Mouse (Mus musculus): ENCODE measurements at regions not wholly inside any gene's neighbourhood (a gene's known extent, or its start where the extent isn't known, plus 50 kb on each side); places are given as distances from the start of the nearest gene placed in this dataset.

DNA sequence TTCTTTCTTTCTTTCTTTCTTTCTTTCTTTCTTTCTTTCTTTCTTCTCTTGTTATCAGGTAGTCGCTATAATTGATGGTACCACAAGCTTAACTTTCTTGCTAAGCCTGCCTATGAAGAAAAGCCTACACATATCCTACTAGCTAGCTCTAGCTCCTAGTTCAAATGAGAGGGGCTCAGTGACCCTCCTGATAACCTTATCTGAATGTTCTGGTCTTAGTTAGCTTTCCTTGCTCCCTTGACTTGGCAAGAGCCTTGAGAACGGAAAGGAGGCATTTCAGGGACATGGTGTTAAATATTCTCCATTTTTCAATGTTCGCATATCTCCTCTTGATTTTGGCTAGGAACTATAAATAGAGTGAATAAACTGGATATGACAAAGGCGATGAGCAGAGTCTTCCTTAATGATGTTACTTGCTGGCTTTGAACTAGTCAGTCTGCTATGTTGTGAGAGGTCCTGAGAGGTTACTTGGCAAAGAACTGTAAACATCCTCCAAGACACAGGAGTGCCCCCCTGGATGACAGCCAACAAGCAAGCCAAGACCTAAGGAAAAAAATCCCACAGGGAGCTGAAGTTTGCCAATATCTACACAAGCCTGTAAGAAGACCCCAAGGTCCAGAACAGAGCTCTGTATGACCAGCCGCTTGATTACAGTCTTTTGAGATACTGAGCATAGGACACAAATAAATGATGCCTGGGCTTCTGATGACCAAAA is 240.2 kb downstream of the Pros1 start:
- Histone ChIP-seq H3K27ac (ENCODE audit: insufficient read depth, low read length) (no peak overlapping the region), H3K4me3 (ENCODE audit: insufficient read depth, low read length) (no peak overlapping the region), H3K4me1 (ENCODE audit: control insufficient read depth, insufficient read depth, low read length) (no peaks in the 10 kb centered on the region)
- TF ChIP-seq POLR2A (IDR thresholded peaks at IDR 0.05; ENCODE audit: low read depth, low read length) (no peak), CTCF (IDR thresholded peaks at IDR 0.05; ENCODE audit: borderline replicate concordance, insufficient read depth, low read length) (no peak)

DNA sequence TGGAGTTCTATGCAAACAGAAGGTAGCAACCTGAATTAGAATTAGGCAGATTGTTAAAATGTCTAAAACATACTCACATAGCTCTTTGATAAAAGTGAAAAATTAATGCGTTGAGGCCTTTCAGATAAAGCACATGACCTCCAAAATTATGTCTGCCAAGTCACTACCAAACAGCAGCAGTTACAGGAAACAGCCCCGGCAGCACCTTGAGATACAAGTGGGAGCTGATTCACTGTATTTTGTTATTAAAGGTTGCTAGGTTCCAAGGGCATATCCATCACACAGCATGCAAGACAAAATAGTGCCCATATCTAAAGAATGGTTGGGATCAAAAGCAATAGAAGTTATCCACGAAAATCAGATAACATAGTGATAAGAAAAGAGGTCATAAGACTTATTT is 248.3 kb downstream of the Pros1 start:
- TF ChIP-seq POLR2A (IDR thresholded peaks at IDR 0.05; ENCODE audit: low read depth, low read length) = no peak
- no peak for TF ChIP-seq CTCF (IDR thresholded peaks at IDR 0.05; ENCODE audit: borderline replicate concordance, insufficient read depth, low read length)
- H3K4me3 ChIP-seq (ENCODE audit: insufficient read depth, low read length) = no peak overlapping the region

DNA sequence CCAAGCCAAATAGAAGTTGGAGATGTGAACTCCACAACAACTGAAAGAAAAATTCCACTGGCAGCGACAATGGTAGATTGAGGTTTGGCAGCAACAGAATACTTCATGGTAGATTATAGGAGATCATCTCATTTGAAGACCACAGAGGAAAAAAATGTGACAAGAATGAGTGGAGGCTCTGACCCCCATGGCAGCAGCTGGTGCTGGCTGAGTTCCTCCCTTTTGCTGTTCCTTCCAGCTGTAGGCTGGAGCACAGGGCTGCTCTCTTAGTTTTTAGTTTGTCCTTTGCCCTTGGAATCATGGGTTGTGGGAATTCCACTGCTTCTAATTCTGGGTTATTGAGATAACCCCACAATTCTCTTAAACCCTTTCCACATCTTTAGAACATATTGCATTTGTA is 248.8 kb downstream of the Pros1 start:
- no peak overlapping the region for H3K4me3 ChIP-seq (ENCODE audit: insufficient read depth, low read length)
- TF ChIP-seq CTCF (IDR thresholded peaks at IDR 0.05; ENCODE audit: borderline replicate concordance, insufficient read depth, low read length) (no peak), POLR2A (IDR thresholded peaks at IDR 0.05; ENCODE audit: low read depth, low read length) (no peak)
- no peaks in the 10 kb centered on the region for H3K4me1 ChIP-seq (ENCODE audit: control insufficient read depth, insufficient read depth, low read length)
- no peak overlapping the region for H3K27ac ChIP-seq (ENCODE audit: insufficient read depth, low read length)

More for the DNA sequence above, 248.3 kb downstream of the Pros1 start:
- no peak overlapping the region for H3K27ac ChIP-seq (ENCODE audit: insufficient read depth, low read length)
- no peaks in the 10 kb centered on the region for H3K4me1 ChIP-seq (ENCODE audit: control insufficient read depth, insufficient read depth, low read length)

DNA sequence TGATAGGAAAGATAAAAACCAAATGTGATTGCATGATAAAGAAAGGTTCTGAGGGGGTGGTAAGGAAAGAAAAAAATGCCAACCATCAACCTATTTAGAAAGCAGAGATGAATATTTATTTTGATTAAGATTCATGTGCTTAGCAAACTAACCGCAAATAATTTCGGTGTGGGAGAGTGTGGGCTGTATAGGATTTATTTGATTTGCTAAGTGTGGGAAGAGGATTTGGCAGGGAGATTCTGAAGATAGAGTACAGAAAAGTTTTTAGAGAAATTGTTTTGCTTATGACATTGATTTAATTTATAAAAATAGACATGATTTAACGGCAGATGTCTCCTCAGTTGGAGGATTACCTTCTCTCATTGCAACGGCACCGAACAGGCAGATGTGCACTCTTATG is 250.3 kb downstream of the Pros1 start:
- Histone ChIP-seq H3K27ac (ENCODE audit: insufficient read depth, low read length) (peak overlapping the region; percentile 24; the same call in 1 of the 2 replicates), H3K4me1 (ENCODE audit: control insufficient read depth, insufficient read depth, low read length) (no peaks in the 10 kb centered on the region), H3K4me3 (ENCODE audit: insufficient read depth, low read length) (no peak overlapping the region)
- no peak for TF ChIP-seq CTCF (IDR thresholded peaks at IDR 0.05; ENCODE audit: borderline replicate concordance, insufficient read depth, low read length)
- TF ChIP-seq POLR2A (IDR thresholded peaks at IDR 0.05; ENCODE audit: low read depth, low read length) = no peak

DNA sequence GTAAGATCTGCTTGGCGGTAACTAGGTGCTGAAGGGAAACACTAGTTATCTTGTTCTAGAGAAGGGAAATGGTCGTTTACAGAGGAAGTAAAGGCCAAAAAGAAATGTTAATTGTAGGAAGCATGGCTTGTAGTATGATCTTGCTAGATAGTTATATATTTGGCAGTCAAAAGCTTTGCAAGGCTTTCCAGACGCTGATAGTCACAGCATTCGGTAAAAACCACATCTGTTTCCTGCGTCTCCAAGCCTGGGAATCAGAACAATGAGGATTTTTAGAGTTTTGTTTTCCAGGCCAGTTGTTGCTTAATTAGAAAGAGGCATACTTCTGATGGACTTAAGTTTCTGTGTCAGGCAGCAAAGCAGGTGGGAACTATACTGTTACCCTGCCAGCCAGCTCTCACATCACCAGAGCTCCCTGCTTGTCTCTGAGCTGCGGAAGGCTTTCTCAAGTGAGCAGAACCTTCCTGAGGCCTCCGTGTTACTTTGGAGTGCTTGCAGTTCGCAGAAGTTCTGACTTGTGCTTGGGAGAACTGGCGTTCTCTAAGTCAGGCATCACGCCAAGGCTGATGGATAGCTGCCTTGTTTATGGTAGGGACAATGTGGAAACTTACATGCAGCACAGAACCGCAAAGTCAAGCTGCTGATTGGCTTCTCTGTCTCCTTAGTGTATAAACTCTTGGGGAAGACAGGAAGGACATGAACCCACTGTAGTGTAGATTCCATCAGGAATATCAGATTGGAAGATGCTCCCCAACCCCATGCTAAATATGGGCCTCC is 251.0 kb downstream of the Pros1 start:
- no peaks in the 10 kb centered on the region for H3K4me1 ChIP-seq (ENCODE audit: control insufficient read depth, insufficient read depth, low read length)
- H3K4me3 ChIP-seq (ENCODE audit: insufficient read depth, low read length) = no peak overlapping the region
- peak overlapping the region; percentile 24; the same call in 1 of the 2 replicates for H3K27ac ChIP-seq (ENCODE audit: insufficient read depth, low read length)
- TF ChIP-seq CTCF (IDR thresholded peaks at IDR 0.05; ENCODE audit: borderline replicate concordance, insufficient read depth, low read length) (no peak), POLR2A (IDR thresholded peaks at IDR 0.05; ENCODE audit: low read depth, low read length) (no peak)

DNA sequence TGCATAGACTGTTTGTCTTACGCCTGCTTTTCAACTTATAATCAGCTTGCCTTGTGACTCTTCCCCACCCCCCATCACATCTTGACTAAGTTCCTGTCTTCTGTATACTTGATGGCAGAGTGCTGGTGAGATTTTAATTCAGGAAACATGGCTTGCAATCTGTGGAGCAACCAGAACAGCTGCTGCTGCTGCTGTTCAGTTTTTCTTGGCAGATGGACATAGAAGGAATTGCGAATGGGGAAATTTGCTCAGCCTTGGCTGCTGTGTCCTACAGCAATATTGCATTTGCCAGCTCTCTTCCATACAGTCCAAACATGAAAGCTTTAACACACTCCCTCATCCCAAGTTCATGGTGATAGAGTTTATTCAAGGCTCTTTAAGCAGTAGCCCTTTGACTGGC is 262.3 kb downstream of the Pros1 start:
- no peak overlapping the region for H3K4me3 ChIP-seq (ENCODE audit: insufficient read depth, low read length)
- H3K27ac ChIP-seq (ENCODE audit: insufficient read depth, low read length) = no peak overlapping the region
- H3K4me1 ChIP-seq (ENCODE audit: control insufficient read depth, insufficient read depth, low read length) = no peaks in the 10 kb centered on the region
- TF ChIP-seq POLR2A (IDR thresholded peaks at IDR 0.05; ENCODE audit: low read depth, low read length) (no peak), CTCF (IDR thresholded peaks at IDR 0.05; ENCODE audit: borderline replicate concordance, insufficient read depth, low read length) (no peak)

DNA sequence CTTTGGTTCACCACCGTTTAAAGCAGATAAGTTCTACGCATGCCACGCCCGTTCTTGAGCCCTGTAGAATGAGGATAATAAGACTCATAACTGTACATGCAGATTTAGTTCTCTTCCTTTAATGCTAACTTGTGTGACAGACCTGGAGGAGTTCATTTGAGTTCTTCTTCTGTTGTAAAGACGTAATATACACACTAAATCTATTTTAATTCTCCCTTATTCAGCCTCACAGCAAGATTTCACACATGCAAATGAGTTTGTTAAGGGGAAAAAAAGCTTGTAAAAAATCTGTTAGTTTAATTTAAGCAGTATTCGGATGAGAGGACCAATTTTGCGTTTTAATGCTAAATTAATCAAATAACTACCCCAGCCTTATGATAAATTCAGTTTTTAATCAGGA is 264.6 kb downstream of the Pros1 start:
- Histone ChIP-seq H3K4me3 (ENCODE audit: insufficient read depth, low read length) (no peak overlapping the region), H3K4me1 (ENCODE audit: control insufficient read depth, insufficient read depth, low read length) (no peaks in the 10 kb centered on the region), H3K27ac (ENCODE audit: insufficient read depth, low read length) (no peak overlapping the region)
- no peak for TF ChIP-seq POLR2A (IDR thresholded peaks at IDR 0.05; ENCODE audit: low read depth, low read length)
- no peak for TF ChIP-seq CTCF (IDR thresholded peaks at IDR 0.05; ENCODE audit: borderline replicate concordance, insufficient read depth, low read length)

DNA sequence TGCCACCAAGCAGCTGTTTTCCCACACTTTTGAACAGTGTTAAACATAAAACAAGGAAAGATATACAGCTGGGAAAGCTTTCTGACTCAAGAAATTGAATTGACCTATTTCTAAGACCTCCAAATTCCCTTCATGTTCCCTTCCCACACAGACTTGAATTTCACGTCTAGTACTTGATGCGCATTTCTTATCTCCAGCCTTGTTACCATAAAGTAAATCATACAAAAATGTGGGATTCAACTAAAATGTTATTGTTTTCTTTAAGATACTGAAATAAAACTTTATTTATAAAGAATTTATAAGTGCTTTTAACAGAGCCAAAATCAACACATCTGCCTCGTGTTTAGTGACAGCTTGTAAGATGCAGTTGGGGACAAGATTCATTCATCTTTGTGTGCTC is 289.7 kb downstream of the Pros1 start:
- TF ChIP-seq CTCF (IDR thresholded peaks at IDR 0.05; ENCODE audit: borderline replicate concordance, insufficient read depth, low read length) (no peak), POLR2A (IDR thresholded peaks at IDR 0.05; ENCODE audit: low read depth, low read length) (no peak)
- Histone ChIP-seq H3K4me3 (ENCODE audit: insufficient read depth, low read length) (no peak overlapping the region), H3K27ac (ENCODE audit: insufficient read depth, low read length) (no peak overlapping the region), H3K4me1 (ENCODE audit: control insufficient read depth, insufficient read depth, low read length) (no peaks in the 10 kb centered on the region)

DNA sequence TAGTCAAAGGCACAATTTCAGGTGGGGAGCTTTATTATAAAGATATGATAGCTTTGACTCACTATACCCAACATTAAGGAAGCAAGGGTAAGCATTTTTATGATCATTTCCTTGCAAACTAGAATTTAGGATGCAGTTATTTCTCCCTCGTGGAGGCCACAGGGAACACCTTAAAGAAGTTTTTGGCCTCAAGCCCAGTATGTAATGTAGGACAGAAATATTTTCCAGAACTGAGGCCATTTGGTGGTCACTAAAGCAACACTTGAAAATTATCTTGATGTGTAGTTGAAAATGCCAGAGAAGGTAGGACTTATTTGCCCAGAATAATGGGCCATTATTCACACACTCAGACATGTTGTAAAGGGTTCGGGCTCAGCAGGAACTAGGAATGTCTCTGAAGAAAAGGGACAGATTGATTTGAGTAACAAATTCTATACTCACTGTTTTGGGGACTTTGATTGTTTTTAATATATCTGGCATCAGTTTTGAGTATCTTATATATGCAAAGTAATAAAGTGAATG is 301.3 kb downstream of the Pros1 start:
- no peak overlapping the region for H3K27ac ChIP-seq (ENCODE audit: insufficient read depth, low read length)
- TF ChIP-seq CTCF (IDR thresholded peaks at IDR 0.05; ENCODE audit: borderline replicate concordance, insufficient read depth, low read length) (no peak), POLR2A (IDR thresholded peaks at IDR 0.05; ENCODE audit: low read depth, low read length) (no peak)
- no peaks in the 10 kb centered on the region for H3K4me1 ChIP-seq (ENCODE audit: control insufficient read depth, insufficient read depth, low read length)
- H3K4me3 ChIP-seq (ENCODE audit: insufficient read depth, low read length) = no peak overlapping the region

DNA sequence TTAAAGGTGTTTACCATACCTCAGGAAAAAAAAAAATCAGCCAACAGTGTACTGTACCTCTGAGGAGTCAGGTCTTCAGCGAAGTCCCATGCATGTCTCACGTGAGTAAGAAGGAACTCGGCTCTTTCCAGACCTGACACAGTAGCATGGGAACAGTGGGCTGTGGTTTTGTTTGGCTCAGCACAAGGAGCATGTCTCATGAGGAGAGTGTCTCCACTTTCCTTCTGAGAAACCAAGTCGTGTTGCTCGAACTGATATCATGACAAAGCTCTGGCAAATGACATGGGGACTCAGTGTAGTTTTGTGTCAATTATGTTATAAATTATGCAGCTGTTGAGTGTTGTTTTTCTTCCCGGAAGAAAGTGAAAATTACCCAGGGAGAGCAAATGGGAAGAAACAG is 316.0 kb downstream of the Pros1 start:
- H3K4me1 ChIP-seq (ENCODE audit: control insufficient read depth, insufficient read depth, low read length) = no peaks in the 10 kb centered on the region
- TF ChIP-seq POLR2A (IDR thresholded peaks at IDR 0.05; ENCODE audit: low read depth, low read length) (no peak), CTCF (IDR thresholded peaks at IDR 0.05; ENCODE audit: borderline replicate concordance, insufficient read depth, low read length) (no peak)
- H3K27ac ChIP-seq (ENCODE audit: insufficient read depth, low read length) = no peak overlapping the region
- no peak overlapping the region for H3K4me3 ChIP-seq (ENCODE audit: insufficient read depth, low read length)
